Mouse (Mus musculus): ENCODE data around the gene 9230102O04Rik. TPM values are rescaled to one million over a fixed set of nuclear protein-coding genes. Genes with fewer than 3 reads are reported as not detected.

The 9230102O04Rik gene
- not detected for polyA plus RNA-seq (2014; fragmentation: Illumina TruSeq; extraction: RNeasy Lipid Tissue Mini Kit (QIAGEN cat#74804))

GRCm38 (mm10) chr2:9888913-9889650 lies at the start of gene 9230102O04Rik:
TSS of gene 9230102O04Rik (minus strand) at chr2:9889540.

DNA sequence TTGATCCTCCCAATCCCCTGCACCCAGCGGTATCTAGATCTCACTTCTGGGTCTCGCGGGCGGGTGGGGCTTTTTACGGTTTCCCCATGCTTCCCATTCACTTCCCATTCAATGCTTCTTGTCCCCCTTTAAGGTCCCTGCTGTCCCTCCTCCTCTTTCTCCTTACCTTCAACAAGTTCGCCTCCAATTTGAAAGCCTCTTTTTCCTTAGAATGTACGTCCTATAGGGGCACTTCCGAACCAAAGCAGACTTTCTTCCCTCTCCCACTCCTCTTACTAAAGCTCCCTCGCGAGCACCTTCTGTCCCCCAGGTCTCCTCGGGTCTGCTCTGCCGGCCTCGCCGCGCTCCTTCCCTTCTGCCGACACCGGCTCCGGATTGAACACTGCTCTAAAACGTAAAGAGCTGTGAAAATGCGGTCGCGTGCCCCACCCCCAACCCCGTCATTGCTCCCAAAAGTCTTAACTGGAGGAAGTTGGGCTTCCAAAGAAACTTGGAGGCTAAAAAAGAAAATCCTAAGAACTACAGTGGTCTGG lies 377 bp upstream of the 9230102O04Rik start, which contains the start of gene Gata3:
Gene Gata3 (minus strand): TSS at position 384 of the 533 bp plus-strand sequence.

GRCm38 (mm10) chr2:9881051-9881591 lies 8.2 kb downstream of the 9230102O04Rik start, which contains the start of gene 4930412O13Rik:
TSS of gene 4930412O13Rik (plus strand) at chr2:9881252.

Other genes starting within 250 kb of the 9230102O04Rik start
- gene 4930412O13Rik, start 8.3 kb downstream of the 9230102O04Rik start, polyA plus RNA-seq (2014; fragmentation: Illumina TruSeq; extraction: RNeasy Lipid Tissue Mini Kit (QIAGEN cat#74804)), result not detected
- 1.4 TPM for gene Gata3, start 494 bp upstream of the 9230102O04Rik start, polyA plus RNA-seq (2014; fragmentation: Illumina TruSeq; extraction: RNeasy Lipid Tissue Mini Kit (QIAGEN cat#74804))
- 17.8 TPM for gene Taf3, start 159.1 kb upstream of the 9230102O04Rik start, polyA plus RNA-seq (2014; fragmentation: Illumina TruSeq; extraction: RNeasy Lipid Tissue Mini Kit (QIAGEN cat#74804))
- gene Atp5c1, start 191.0 kb upstream of the 9230102O04Rik start, polyA plus RNA-seq (2014; fragmentation: Illumina TruSeq; extraction: RNeasy Lipid Tissue Mini Kit (QIAGEN cat#74804)), result 603 TPM
- 28.5 TPM for gene Kin, start 191.1 kb upstream of the 9230102O04Rik start, polyA plus RNA-seq (2014; fragmentation: Illumina TruSeq; extraction: RNeasy Lipid Tissue Mini Kit (QIAGEN cat#74804))
- 46.4 TPM for gene Itih2, start 241.9 kb upstream of the 9230102O04Rik start, polyA plus RNA-seq (2014; fragmentation: Illumina TruSeq; extraction: RNeasy Lipid Tissue Mini Kit (QIAGEN cat#74804))

Measured in ovary, adult 10 weeks (tissue).